Mouse (Mus musculus): ENCODE measurements around the gene Slc1a5. TPM values are rescaled to one million over a fixed set of nuclear protein-coding genes. Genes with fewer than 3 reads are reported as not detected.
A peak's percentile ranks its signal among the peaks of the same experiment; 100 is the strongest.

Slc1a5 gene
- polyA plus RNA-seq, 1 experiment from 2014 or later, result 48.6 TPM

- peak within 1 kb of the TSS; percentile 99 for H3K9ac ChIP-seq (ENCODE audit: low read length)
- TF ChIP-seq CTCF (IDR thresholded peaks at IDR 0.05; ENCODE audit: low read depth), result peak; percentile 2; the same call in 1 of the 2 replicates
- TF ChIP-seq EP300 (optimal IDR thresholded peaks at IDR 0.05), result no peak
- under 1% methylated on average over 41 of the region's 64 CpGs for WGBS
These were observed 35.5 kb downstream of the Slc1a5 start, which contains the start of gene Fkrp for GRCm38 (mm10) chr7:16816475-16817122. Fkrp (minus strand) TSS chr7:16816732.

GRCm38 (mm10) chr7:16817693-16818092 lies 36.6 kb downstream of the Slc1a5 start:
- ATAC-seq (ENCODE audit: low FRiP score, low TSS enrichment), result no peak
- no peak for DNase-seq (ENCODE audit: low spot score)
- Histone ChIP-seq H3K9ac (ENCODE audit: low read length) (peak overlapping the region; percentile 99), H3K27me3 (ENCODE audit: control insufficient read depth, insufficient read depth, low read length) (no peaks in the 10 kb centered on the region), H3K9me3 (ENCODE audit: control insufficient read depth, low read length) (no peaks in the 10 kb centered on the region), H3K27ac (replicated peaks) (no peak overlapping the region; the same call in 1 of the 2 replicates), H3K36me3 (ENCODE audit: control insufficient read depth, insufficient read depth, low read length) (no peaks in the 10 kb centered on the region), H3K4me3 (ENCODE audit: low read depth, low read length) (peak overlapping the region; percentile 100), H3K4me1 (replicated peaks; ENCODE audit: control insufficient read depth, insufficient read depth) (peaks cover 14% of the 10 kb centered on the region), H3K4me2 (replicated peaks; ENCODE audit: low read depth) (peak overlapping the region; percentile 91)
- TF ChIP-seq EP300 (optimal IDR thresholded peaks at IDR 0.05) (no peak), CTCF (IDR thresholded peaks at IDR 0.05; ENCODE audit: low read depth) (no peak)
- WGBS, result 33% methylated on average over 3 of the region's 3 CpGs

More at GRCm38 (mm10) chr7:16816475-16817122, 35.5 kb downstream of the Slc1a5 start, which contains the start of gene Fkrp:
- peaks cover 14% of the 10 kb centered on the region for H3K4me1 ChIP-seq (replicated peaks; ENCODE audit: control insufficient read depth, insufficient read depth)
- no peaks in the 10 kb centered on the region for H3K9me3 ChIP-seq (ENCODE audit: control insufficient read depth, low read length)
- H3K27ac ChIP-seq (replicated peaks), result peak within 1 kb of the TSS; percentile 96
- ATAC-seq (ENCODE audit: low FRiP score, low TSS enrichment) (peak; percentile 79), DNase-seq (ENCODE audit: low spot score) (peak; percentile 59)
- H3K4me2 ChIP-seq (replicated peaks; ENCODE audit: low read depth), result peak within 1 kb of the TSS; percentile 91
- H3K27me3 ChIP-seq (ENCODE audit: control insufficient read depth, insufficient read depth, low read length), result no peaks in the 10 kb centered on the region
- H3K36me3 ChIP-seq (ENCODE audit: control insufficient read depth, insufficient read depth, low read length), result no peaks in the 10 kb centered on the region
- peak within 1 kb of the TSS; percentile 100 for H3K4me3 ChIP-seq (ENCODE audit: low read depth, low read length)

GRCm38 (mm10) chr7:16819794-16820193 lies 38.7 kb downstream of the Slc1a5 start:
- whole genome bisulfite sequencing, result 82% methylated on average over 5 of the region's 5 CpGs
- peaks cover 14% of the 10 kb centered on the region for H3K4me1 ChIP-seq (replicated peaks; ENCODE audit: control insufficient read depth, insufficient read depth)
- peaks cover 6% of the 10 kb centered on the region for H3K36me3 ChIP-seq (ENCODE audit: control insufficient read depth, insufficient read depth, low read length)
- H3K4me3 ChIP-seq (ENCODE audit: low read depth, low read length), result no peak overlapping the region
- TF ChIP-seq EP300 (optimal IDR thresholded peaks at IDR 0.05) (no peak), CTCF (IDR thresholded peaks at IDR 0.05; ENCODE audit: low read depth) (no peak)
- H3K27me3 ChIP-seq (ENCODE audit: control insufficient read depth, insufficient read depth, low read length), result no peaks in the 10 kb centered on the region
- no peaks in the 10 kb centered on the region for H3K9me3 ChIP-seq (ENCODE audit: control insufficient read depth, low read length)
- no peak overlapping the region for H3K4me2 ChIP-seq (replicated peaks; ENCODE audit: low read depth)
- no peak overlapping the region for H3K27ac ChIP-seq (replicated peaks)
- ATAC-seq (ENCODE audit: low FRiP score, low TSS enrichment) (no peak), DNase-seq (ENCODE audit: low spot score) (no peak)
- no peak overlapping the region for H3K9ac ChIP-seq (ENCODE audit: low read length)

- ATAC-seq (ENCODE audit: low FRiP score, low TSS enrichment) (no peak), DNase-seq (ENCODE audit: low spot score) (no peak)
- TF ChIP-seq CTCF (IDR thresholded peaks at IDR 0.05; ENCODE audit: low read depth) (no peak), EP300 (optimal IDR thresholded peaks at IDR 0.05) (no peak)
- Histone ChIP-seq H3K9ac (ENCODE audit: low read length) (no peak overlapping the region), H3K4me2 (replicated peaks; ENCODE audit: low read depth) (no peak overlapping the region), H3K36me3 (ENCODE audit: control insufficient read depth, insufficient read depth, low read length) (peaks cover 10% of the 10 kb centered on the region), H3K4me3 (ENCODE audit: low read depth, low read length) (no peak overlapping the region), H3K4me1 (replicated peaks; ENCODE audit: control insufficient read depth, insufficient read depth) (peaks cover 14% of the 10 kb centered on the region), H3K27ac (replicated peaks) (no peak overlapping the region), H3K9me3 (ENCODE audit: control insufficient read depth, low read length) (no peaks in the 10 kb centered on the region), H3K27me3 (ENCODE audit: control insufficient read depth, insufficient read depth, low read length) (no peaks in the 10 kb centered on the region)
- 54% methylated on average over 5 of the region's 5 CpGs for WGBS
These were observed 39.2 kb downstream of the Slc1a5 start for GRCm38 (mm10) chr7:16820271-16820763.

- Histone ChIP-seq H3K4me2 (replicated peaks; ENCODE audit: low read depth) (no peak overlapping the region), H3K4me3 (ENCODE audit: low read depth, low read length) (no peak overlapping the region), H3K27me3 (ENCODE audit: control insufficient read depth, insufficient read depth, low read length) (no peaks in the 10 kb centered on the region), H3K9ac (ENCODE audit: low read length) (no peak overlapping the region), H3K36me3 (ENCODE audit: control insufficient read depth, insufficient read depth, low read length) (peaks cover 14% of the 10 kb centered on the region), H3K9me3 (ENCODE audit: control insufficient read depth, low read length) (no peaks in the 10 kb centered on the region), H3K27ac (replicated peaks) (no peak overlapping the region), H3K4me1 (replicated peaks; ENCODE audit: control insufficient read depth, insufficient read depth) (peaks cover 14% of the 10 kb centered on the region)
- TF ChIP-seq CTCF (IDR thresholded peaks at IDR 0.05; ENCODE audit: low read depth) (no peak), EP300 (optimal IDR thresholded peaks at IDR 0.05) (no peak)
- DNase-seq (ENCODE audit: low spot score) (no peak), ATAC-seq (ENCODE audit: low FRiP score, low TSS enrichment) (no peak)
- 63% methylated on average over 3 of the region's 3 CpGs for WGBS
These were observed 40.0 kb downstream of the Slc1a5 start for GRCm38 (mm10) chr7:16821091-16821490.

GRCm38 (mm10) chr7:16821669-16822101 lies 40.5 kb downstream of the Slc1a5 start:
- Histone ChIP-seq H3K9ac (ENCODE audit: low read length) (no peak overlapping the region), H3K4me1 (replicated peaks; ENCODE audit: control insufficient read depth, insufficient read depth) (peaks cover 14% of the 10 kb centered on the region), H3K4me2 (replicated peaks; ENCODE audit: low read depth) (no peak overlapping the region), H3K9me3 (ENCODE audit: control insufficient read depth, low read length) (no peaks in the 10 kb centered on the region), H3K36me3 (ENCODE audit: control insufficient read depth, insufficient read depth, low read length) (peaks cover 19% of the 10 kb centered on the region), H3K27ac (replicated peaks) (no peak overlapping the region), H3K27me3 (ENCODE audit: control insufficient read depth, insufficient read depth, low read length) (no peaks in the 10 kb centered on the region), H3K4me3 (ENCODE audit: low read depth, low read length) (no peak overlapping the region)
- DNase-seq (ENCODE audit: low spot score) (no peak), ATAC-seq (ENCODE audit: low FRiP score, low TSS enrichment) (no peak)
- WGBS, result 60% methylated on average over 4 of the region's 4 CpGs
- TF ChIP-seq EP300 (optimal IDR thresholded peaks at IDR 0.05) (no peak), CTCF (IDR thresholded peaks at IDR 0.05; ENCODE audit: low read depth) (no peak)
